Mouse (Mus musculus) telencephalon, adult 2 months (tissue): Measurements from ENCODE around the gene A530084C06Rik.

Experiments
- DNase-seq: peaks from one replicate; pipeline ENCODE4 v3.0.0-alpha.2; 2011; ENCODE audit warnings: low read depth, low spot score

A530084C06Rik gene

DNA sequence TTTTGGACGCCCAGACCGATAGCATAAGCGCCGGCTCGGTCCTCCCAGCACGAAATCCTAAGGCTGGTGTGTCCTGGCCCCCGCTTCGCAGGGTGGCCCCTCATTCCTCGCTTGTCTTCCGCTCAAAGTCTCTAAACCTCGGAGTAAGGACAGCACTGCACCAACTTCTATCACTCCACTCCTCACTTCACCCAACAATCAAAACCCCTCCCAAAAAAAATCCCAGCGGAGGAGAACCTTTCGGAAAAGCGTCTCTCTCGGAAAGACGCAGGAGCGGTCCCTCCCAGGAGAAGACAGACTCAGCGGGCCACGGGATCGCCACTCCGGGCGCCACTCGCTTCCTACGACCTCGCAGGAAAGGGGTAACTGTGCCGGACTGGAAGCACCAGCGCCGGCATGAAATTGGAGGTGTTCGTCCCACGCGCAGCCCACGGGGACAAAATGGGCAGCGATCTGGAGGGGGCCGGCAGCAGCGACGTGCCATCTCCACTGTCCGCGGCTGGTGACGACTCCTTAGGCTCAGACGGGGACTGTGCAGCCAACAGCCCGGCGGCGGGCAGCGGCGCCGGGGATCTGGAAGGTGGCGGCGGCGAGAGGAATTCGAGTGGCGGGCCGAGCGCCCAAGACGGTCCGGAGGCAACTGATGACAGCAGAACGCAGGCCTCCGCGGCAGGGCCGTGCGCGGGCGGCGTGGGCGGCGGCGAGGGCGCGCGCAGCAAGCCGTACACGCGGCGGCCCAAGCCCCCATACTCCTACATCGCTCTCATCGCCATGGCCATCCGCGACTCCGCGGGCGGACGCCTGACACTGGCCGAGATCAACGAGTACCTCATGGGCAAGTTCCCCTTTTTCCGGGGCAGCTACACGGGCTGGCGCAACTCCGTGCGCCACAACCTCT, at the start of gene A530084C06Rik:
A530084C06Rik (minus strand) TSS at position 813 of the 898 bp plus-strand sequence.
- DNase-seq, result no peak

DNA sequence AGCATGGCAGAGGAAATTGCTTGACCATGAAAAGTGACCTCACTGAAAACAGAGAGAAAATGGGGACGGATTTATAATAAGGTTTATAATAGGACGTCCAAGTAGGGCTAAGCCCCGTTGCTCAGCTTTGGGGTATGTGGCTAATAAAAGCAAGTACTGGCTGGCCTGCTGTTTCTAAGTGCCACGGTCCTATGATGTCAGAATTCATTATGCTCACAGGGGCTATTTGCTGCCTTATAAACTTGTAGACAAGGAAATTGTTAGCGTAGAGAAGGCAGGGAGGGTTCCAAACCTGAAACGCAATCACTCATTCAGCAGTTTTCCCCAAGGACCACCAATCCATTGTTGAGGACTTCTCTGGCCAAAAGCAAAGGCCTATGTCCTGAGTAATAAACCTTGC, 44.8 kb upstream of the A530084C06Rik start:
- no peak for DNase-seq

DNA sequence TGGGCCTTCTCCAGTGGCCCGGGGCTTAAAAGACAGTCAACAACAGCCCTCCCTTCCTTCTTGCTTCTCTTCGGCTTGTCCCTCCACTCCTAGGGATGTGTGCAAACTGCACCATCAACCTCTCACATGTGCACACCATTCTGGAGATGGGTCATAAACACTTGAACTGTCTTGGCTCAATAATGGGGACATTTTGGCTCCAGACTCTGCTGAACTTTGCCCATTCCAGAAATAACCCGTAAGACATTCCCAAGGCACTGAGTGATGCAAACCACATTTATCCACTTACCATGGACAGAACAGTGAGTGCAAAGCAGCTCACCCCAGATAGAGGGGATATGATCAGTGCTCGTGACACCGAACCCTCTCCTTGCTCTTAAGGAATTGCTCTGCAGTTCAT, 40.4 kb upstream of the A530084C06Rik start:
- DNase-seq, result no peak

DNA sequence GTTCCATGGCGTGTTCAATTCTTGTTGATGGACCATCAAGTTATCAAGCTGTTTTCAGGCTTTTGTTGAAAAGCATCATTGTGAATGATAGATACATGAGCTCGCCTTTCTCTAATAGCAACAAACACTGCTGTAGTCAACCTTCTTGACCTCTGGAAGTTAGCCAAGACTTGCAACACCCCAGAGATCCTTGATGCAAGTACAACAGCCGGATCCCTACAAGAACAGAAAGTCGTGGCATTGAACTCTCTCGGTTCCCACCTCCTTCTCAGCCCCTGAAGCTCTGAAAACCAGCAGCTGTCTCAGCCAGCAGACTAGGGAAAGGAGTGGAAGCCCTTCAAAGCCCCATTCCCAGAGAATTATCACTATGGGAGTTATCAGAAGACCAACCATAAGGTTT, 28.2 kb upstream of the A530084C06Rik start:
- DNase-seq, result no peak

DNA sequence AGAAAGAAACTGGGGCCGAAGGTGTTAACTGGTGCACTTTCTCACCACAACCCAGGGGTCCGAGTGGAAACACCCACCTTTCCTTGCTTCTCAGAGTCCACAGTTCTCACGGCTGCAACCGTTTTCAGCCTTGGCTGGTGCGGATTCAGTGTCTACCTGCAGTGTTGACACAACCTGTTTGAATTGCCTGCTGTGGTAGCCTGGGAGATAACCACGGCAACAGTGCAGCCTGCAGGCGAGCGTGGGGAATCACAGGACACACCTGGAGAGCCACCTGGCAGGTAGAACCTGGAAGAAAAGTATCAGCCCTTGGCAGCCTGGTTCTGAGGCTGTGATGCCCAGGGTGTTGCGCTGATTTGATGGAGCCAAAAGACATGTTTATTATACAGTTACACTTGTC, 20.7 kb upstream of the A530084C06Rik start:
- no peak for DNase-seq

DNA sequence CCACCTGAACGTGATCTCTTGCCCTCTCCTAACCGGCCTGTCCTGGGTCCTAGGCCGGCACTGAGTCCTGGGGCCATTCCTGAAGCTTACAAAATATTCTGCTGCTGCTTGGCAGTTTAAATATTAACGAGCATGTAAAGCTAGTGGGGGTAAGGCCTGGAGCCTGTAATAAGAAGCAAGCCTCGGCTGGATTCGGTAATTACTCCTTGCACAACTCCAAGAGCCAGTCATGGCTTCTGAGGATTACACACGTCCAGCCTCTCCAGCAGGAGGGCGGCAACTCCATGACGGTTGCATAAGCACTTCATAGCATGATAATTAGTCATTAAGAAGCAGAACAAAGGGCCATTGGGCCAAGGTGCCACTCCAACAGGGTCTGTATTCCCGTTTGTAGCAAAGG, 19.3 kb upstream of the A530084C06Rik start:
- DNase-seq, result no peak

DNA sequence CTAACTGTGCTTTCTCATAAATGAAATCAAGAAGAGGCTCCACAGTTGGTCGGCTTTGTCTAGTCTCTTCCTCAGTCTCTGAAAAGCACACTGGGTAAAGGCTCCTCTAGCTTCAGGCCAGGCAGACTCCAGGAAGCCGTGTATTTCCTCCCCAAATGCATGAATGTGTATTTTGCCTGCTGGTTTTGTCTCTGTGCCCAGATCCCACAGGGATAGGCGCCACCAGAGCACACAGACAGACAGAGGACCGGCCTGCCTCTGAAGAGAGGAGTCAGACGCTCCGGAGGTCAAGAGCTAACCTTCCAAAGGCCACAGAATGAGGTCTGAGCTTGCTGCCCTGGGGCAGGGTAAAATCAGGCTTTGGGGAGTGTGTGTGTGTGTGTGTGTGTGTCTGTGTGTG, 18.4 kb upstream of the A530084C06Rik start:
- DNase-seq, result no peak

DNA sequence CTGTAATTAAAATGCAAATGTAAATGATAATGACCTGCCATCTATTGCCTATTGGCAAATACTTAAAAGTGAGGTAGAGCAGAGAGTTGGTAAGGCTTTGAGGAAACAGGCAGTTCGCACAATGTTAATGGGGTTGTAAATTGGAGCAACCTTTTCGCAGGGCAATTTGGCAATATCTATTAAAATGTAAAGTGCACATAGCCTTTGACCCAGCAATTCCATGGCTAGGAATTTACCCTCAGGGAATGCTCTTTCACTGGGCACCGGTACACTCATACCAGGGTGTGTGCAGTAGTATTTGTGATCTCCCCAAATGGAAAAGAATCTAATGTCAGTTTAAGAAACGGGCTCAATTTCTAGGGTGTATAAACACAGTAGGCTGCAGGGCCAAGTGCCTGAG, 17.6 kb upstream of the A530084C06Rik start:
- DNase-seq, result no peak

DNA sequence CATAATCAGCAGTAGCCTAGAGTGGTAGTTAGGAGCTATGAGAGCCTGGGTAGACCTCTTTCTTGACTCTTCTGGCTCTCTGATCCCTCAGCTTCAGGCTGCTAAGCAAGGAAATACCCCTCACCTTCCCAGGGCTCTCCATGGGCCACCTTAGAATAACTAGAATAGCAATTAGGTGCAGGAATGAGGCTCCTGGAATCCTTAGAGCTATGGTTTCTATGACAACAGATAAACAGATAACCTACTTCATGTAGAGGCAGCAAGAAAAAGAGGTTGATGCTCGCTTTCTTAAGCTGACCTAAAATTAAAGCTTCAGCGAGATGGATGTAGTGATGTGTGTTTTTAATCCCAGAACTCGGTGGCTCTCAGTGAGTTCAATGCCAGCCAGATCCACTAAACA, 15.5 kb upstream of the A530084C06Rik start:
- DNase-seq, result no peak

DNA sequence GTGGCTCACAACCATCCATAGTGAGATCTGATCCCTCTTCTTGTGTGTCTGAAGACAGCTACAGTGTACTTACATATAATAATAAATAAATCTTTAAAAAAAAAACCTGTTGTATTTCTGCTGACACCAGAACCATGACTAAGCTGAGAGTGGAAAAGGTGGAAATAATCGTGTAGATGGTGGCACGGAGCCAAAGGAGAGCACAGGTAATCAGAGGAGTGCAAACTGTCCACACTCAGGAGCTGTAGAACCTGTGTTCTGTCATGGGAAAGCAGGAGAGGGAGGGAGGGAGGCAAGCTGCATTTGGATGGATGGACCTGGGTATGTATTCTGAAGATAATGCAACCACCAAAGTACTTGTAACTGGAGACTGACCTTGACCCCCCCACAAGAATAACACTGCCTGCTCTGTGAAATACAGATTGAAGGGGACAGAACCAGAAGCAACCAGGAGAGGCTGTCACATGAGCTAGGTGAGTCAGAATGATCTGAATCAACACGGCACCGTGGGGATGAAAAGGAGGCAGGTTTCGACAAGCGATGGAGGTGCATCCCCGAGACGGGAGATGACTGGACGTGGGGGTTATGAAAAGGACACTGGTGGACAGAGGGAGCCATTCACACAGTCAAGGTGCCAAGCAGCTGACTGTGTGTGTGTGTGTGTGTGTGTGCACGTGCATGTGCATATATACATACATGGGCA, 13.8 kb upstream of the A530084C06Rik start:
- no peak for DNase-seq

DNA sequence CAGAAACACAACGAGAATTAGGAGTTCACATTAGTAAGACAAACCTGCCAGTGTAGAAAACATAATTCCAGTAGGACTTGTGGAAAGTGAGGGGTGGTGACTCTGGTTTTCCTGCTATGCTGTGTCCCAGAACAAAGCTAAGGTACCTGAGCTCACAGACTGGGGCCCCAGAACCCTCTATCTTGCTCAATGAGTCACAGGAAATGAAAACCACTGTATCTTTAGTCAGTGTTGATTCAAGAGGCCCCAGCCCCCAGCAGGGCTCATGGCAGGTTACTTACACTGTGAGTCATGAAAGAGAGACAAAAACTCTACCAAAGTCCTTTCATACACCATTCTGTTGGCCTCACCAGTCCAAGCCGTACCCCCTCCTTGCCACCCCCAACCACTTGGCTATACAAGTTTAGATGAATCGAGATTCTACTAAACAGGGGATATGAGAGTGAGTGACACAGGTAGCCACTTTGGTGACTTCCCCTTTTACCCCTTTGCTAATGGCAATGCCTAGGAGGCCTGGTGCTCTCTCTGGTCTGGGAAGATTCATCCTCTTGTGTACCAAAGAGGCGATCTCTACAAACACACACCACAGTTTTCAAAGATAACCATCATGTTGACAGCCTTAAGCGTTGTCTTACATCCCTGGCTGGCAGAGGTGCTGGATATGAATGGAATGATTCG, 8.6 kb upstream of the A530084C06Rik start:
- no peak for DNase-seq

DNA sequence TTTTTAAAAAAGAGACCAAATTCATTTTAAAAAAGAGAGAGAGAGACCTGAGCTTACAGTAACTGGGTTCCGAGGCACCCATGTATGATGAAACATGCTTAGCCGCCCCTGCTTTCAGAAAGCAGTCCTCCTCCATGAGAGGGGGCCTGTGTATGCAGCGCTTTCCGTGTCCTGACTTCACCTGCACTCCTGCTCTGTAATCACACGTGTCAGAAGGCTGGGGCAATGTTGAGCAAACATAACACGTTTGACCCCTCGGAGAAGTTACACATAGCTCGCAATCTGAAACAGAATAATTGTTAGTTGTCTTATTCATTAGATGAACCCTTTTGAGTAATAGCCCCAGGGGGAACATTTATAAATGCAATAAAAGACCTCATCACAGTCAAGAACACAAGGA, 8.0 kb upstream of the A530084C06Rik start:
- DNase-seq, result no peak

DNA sequence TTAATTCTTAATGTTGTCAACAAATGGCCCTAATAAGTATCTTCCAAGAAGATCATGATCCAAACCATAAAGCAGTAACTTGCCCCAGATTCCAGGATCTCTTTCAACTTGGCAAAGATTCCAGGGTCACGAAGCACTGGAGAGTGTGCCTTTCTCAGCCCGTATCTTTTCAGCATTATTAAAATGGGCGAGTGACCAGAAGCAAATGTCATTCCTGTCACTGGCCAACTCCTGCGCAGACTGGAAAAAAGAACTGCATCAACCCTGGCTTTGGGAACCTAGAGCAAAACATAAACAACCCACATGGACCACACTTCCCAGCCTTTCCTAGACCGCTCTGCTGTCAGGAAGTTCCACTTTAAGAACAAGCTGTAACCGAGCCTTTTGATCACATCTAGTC, 5.3 kb upstream of the A530084C06Rik start:
- no peak for DNase-seq

DNA sequence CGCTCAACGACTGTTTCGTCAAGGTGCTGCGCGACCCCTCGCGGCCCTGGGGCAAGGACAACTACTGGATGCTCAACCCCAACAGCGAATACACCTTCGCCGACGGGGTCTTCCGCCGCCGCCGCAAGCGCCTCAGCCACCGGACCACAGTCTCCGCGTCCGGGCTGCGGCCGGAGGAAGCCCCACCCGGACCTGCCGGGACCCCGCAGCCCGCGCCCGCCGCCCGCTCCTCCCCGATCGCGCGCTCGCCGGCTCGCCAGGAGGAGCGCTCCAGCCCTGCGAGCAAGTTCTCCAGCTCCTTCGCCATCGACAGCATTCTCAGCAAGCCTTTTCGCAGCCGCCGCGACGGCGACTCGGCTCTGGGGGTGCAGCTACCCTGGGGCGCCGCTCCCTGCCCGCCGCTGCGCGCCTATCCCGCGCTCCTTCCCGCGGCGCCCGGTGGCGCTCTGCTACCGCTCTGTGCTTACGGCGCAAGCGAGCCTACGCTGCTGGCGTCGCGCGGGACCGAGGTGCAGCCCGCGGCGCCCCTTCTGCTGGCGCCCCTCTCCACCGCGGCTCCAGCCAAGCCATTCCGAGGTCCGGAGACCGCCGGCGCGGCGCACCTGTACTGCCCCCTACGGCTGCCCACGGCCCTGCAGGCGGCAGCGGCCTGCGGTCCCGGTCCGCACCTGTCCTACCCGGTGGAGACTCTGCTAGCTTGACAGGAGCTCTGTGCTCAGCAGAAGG, 449 bp upstream of the A530084C06Rik start:
- no peak for DNase-seq

DNA sequence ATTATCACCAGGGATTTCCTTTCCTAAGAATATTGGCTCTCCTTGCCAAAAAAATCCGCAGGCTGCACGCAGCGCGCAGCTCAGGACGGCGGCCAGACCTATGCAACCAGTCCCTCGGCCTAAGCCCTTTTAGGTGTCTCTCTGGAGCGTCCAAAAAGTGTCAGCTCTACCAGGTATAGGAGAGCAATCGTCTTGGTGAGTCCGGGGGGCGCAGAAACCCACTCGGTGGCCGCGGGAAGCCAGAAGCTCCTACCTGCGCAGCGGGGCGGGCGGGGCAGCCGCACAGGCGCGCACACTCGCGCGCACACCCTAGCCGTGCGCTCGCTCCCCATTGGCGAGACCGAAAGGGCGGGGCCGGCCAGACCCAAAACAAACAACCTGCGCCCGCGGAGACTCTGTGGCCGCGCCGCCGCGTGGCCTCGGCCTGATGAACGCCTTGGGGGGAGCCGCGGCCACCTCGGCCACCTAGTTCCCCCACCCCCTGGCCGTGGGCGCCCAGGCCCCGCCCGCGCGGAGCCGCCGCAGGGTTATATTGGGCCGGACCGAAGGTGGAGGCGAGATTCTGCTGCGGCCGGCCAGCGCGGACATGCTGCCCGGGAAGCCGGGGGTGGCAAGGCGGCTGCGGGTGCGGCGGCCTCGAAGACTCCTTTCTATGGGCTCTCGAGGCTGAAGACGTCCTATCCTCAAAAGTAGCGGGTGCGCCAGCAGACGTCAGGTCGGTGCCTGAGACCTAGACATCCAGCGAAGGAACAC, 1.2 kb downstream of the A530084C06Rik start:
- DNase-seq, result no peak

DNA sequence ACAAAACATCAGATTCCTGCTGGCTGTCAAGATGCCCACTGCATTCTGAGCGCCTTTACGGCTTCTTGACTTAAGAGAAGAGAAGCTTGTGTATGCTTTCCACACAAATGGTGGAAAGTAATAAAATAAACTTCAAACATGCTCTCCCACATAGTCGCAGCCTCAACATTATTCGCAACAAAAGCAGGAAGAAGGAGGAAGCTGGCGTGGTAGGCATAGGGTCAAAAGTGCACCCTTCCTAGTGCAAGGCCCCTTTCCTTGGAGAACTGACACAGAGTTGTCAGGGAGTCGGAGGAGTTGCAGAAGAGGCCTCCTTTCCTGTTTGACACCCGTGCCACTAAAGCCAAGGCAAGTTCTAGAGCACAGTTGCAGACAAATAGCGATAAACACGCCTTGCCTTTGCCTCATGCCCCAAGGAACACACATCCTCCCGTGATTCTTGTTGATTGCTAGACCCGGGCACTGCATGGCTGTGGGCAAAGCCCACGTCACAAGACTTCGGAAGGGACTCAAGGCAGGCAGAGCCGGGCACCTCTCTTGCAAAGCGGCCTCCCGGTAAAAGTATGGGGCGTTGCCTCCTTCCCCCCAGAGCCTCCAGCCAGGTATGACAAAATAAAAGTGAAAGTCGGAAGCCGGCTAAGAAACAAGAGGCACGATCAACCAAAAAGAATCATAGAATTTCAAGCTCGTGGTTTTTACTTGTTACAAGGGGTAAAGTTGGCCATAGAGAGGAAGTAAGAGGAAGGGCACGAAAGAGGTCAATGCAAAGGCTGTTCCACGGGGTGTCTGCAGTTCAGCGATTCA, 2.0 kb downstream of the A530084C06Rik start:
- no peak for DNase-seq

DNA sequence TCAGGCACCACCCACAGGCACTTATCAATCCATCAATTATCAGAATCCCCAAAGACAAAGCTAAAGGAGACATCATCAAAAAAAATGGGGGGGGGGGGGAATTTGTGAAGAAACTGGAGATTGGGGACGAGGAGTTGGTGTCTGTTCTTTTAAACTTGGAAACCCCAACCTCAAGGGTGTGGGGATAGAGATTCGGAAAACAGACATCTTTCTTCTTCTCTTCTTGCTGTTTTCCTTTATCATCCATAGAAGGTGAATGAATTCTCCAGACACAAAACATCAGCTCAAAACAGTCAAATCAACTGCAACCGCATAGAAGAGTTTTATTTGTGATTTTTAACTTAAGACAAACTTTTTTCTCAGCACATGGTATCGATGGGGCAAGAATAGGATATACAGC, 3.3 kb downstream of the A530084C06Rik start, which contains the start of gene Foxq1:
Foxq1 (plus strand) TSS at position 301 of the 400 bp plus-strand sequence.
- DNase-seq, result no peak

DNA sequence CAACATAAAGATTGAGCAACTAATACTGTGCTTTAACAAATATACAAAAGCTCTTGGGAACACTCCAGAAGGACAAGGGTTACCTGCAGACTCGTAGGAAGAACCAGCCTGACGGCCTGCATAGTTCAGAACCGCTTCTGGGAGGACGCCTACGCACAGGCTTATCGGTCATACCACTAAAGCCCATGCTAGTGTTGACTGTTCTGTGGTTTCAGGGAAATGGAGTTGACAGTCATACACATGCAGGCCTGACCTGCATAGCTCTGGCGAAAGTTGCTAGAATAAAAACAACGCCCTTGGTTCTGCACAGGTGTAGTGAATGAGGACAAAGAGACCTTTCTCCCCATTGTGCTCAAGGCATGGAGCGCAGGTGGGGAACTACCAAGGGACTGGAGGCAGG, 11.5 kb downstream of the A530084C06Rik start:
- no peak for DNase-seq

DNA sequence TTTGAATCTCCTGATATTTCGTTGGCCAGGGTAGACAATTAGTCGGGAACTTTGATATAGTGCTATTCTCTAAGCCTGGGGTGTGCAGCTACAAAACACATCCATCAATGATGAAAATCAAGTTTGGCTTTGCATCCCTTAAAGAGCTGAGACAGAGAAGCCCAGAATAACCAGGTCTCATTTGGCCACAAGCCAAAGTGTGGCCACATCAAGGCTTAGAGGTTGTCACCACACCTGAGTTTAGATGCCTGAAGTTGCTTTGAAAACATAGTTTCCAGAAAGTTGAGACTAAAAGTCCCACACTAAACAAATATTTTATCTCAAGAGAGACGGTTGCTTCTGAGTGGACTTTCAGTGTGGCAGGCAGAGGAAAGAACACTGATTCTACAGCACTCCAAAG, 11.9 kb downstream of the A530084C06Rik start:
- DNase-seq, result no peak

DNA sequence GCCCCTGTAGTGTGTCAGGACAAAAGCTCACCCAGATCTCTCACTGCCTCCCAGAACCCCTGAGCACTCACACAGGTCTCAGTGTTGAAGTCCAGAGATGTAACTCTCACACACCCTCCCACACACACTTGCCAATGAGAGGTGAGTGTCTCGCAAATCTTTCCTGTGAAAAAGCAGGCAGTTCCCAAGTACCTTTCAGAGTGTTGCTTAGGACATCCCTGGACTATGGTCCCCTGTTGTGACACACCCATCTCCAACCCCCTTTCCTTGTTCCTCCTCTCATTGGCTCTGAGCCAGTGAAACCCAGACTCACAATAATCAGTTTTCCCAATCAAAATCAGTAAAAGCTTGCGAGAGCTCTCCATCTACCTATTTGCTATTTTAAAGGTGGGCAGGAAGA, 12.3 kb downstream of the A530084C06Rik start:
- no peak for DNase-seq
